Mouse (Mus musculus) intestine, postnatal 0 days (tissue): ENCODE results near the gene Ndrg3. TPM values are rescaled to one million over a fixed set of nuclear protein-coding genes. Genes with fewer than 3 reads are reported as not detected.
"Not testable (repeated sequence)": the region's sequence is repeated elsewhere in the genome, so short reads cannot be mapped to it uniquely, and the experiment has no call there.

Experiments
- ATAC-seq: fragments of 200-750 bp; cut with Nextera tagmentation; 2 replicates; pipeline ENCODE4 v1.8.0; 2017; ENCODE audit warnings: mild to moderate bottlenecking, moderate TSS enrichment, moderate library complexity
- H3K27ac ChIP-seq: fragments of 300-500 bp; sonication (generic); 2 replicates; pipeline ENCODE4 v1.5.1; 2014; ENCODE audit warnings: mild to moderate bottlenecking, low read depth, low read length, moderate library complexity
- H3K27me3 ChIP-seq: fragments of 300-500 bp; sonication (generic); replicated peaks from 2 replicates; pipeline ENCODE4 v1.6.1; 2014; ENCODE audit warnings: low read length, mixed read lengths; ENCODE audit not compliant: control insufficient read depth, insufficient read depth
- H3K36me3 ChIP-seq: fragments of 300-500 bp; sonication (generic); 2 replicates; pipeline ENCODE4 v1.6.1; 2014; ENCODE audit warnings: mild to moderate bottlenecking, moderate library complexity; ENCODE audit not compliant: control insufficient read depth, insufficient read depth
- H3K4me1 ChIP-seq: fragments of 300-500 bp; sonication (generic); replicated peaks from 2 replicates; pipeline ENCODE4 v1.6.1; 2014; ENCODE audit warnings: antibody characterized with exemption, low read length, mixed read lengths; ENCODE audit not compliant: control insufficient read depth, insufficient read depth
- H3K4me2 ChIP-seq: fragments of 300-500 bp; sonication (generic); replicated peaks from 2 replicates; pipeline ENCODE4 v1.6.1; 2014; ENCODE audit warnings: low read depth, mild to moderate bottlenecking, moderate library complexity
- H3K4me3 ChIP-seq: fragments of 300-500 bp; sonication (generic); 2 replicates; pipeline ENCODE4 v1.5.1; 2014; ENCODE audit warnings: low read depth, low read length
- H3K9ac ChIP-seq: fragments of 300-500 bp; sonication (generic); 2 replicates; pipeline ENCODE4 v1.6.1; 2014; ENCODE audit warnings: mild to moderate bottlenecking, low read depth, low read length
- H3K9me3 ChIP-seq: fragments of 300-500 bp; sonication (generic); 2 replicates; pipeline ENCODE4 v1.6.1; 2016; ENCODE audit warnings: mixed run types; ENCODE audit not compliant: control insufficient read depth
- CTCF ChIP-seq: sonication (generic); IDR thresholded peaks from 2 replicates; pipeline ENCODE4 v1.5.1; 2016; ENCODE audit warnings: low read depth, mild to moderate bottlenecking, control low read depth, antibody characterized with exemption, moderate library complexity
- WGBS: fragments of 180-500 bp; shearing (Covaris S2); extraction: QIAGEN DNeasy Blood & Tissue Kit; methylation state at CpG from one replicate; pipeline ENCODE4 v1.1.7; 2014; 5-methylcytosine and 5-hydroxymethylcytosine counted together
- polyA plus RNA-seq: library from polyadenylated mRNA; unstranded; fragments of >200 nt; fragmentation: Nextera tagmentation; extraction: Ambion mirVana; gene quantifications from 2 replicates; pipeline ENCODE4 v1.2.1, GENCODE M21; 2015

Gene Ndrg3
- polyA plus RNA-seq, 1 experiment from 2014 or later, result 25.3 TPM

- WGBS, result 77% methylated on average over 3 of the region's 3 CpGs
- ATAC-seq, result no peak
- Histone ChIP-seq H3K27ac (no peak overlapping the region), H3K4me3 (no peak overlapping the region), H3K9me3 (no peaks in the 10 kb centered on the region), H3K36me3 (no peaks in the 10 kb centered on the region), H3K4me2 (no peak overlapping the region), H3K4me1 (no peaks in the 10 kb centered on the region), H3K27me3 (no peaks in the 10 kb centered on the region), H3K9ac (no peak overlapping the region)
- TF ChIP-seq CTCF, result no peak
These were observed 76.3 kb downstream of the Ndrg3 start for GRCm38 (mm10) chr2:156915559-156915958.

GRCm38 (mm10) chr2:156913191-156913590 is 78.7 kb downstream of the Ndrg3 start:
- Histone ChIP-seq H3K4me2 (no peak overlapping the region), H3K27me3 (no peaks in the 10 kb centered on the region), H3K27ac (no peak overlapping the region), H3K9me3 (no peaks in the 10 kb centered on the region), H3K4me1 (no peaks in the 10 kb centered on the region), H3K4me3 (no peak overlapping the region), H3K9ac (no peak overlapping the region), H3K36me3 (no peaks in the 10 kb centered on the region)
- 53% methylated on average over 5 of the region's 5 CpGs for WGBS
- TF ChIP-seq CTCF, result no peak
- ATAC-seq, result no peak

- not testable (repeated sequence) for H3K9ac ChIP-seq
These were observed 85.9 kb downstream of the Ndrg3 start for GRCm38 (mm10) chr2:156905931-156906330.

GRCm38 (mm10) chr2:156904976-156905717 is 86.7 kb downstream of the Ndrg3 start:
- no peak overlapping the region for H3K4me3 ChIP-seq
- H3K4me2 ChIP-seq, result no peak overlapping the region
- H3K9ac ChIP-seq, result no peak overlapping the region
- H3K27ac ChIP-seq, result no peak overlapping the region
- no peaks in the 10 kb centered on the region for H3K36me3 ChIP-seq
- WGBS, result 32% methylated on average over 6 of the region's 6 CpGs
- no peaks in the 10 kb centered on the region for H3K9me3 ChIP-seq
- ATAC-seq, result no peak
- H3K4me1 ChIP-seq, result no peaks in the 10 kb centered on the region
- H3K27me3 ChIP-seq, result no peaks in the 10 kb centered on the region
- TF ChIP-seq CTCF, result peak; percentile 86

More at GRCm38 (mm10) chr2:156905931-156906330, 85.9 kb downstream of the Ndrg3 start:
- not testable (repeated sequence) for H3K27me3 ChIP-seq, H3K9me3 ChIP-seq, H3K4me2 ChIP-seq, H3K4me1 ChIP-seq, H3K36me3 ChIP-seq, ATAC-seq, H3K27ac ChIP-seq, H3K4me3 ChIP-seq
- WGBS, result 41% methylated on average over 4 of the region's 4 CpGs

GRCm38 (mm10) chr2:156903367-156903766 is 88.5 kb downstream of the Ndrg3 start:
- H3K4me1 ChIP-seq, result no peaks in the 10 kb centered on the region
- ATAC-seq, result no peak
- H3K27me3 ChIP-seq, result no peaks in the 10 kb centered on the region
- peak; percentile 57 for TF ChIP-seq CTCF
- H3K36me3 ChIP-seq, result no peaks in the 10 kb centered on the region
- no peaks in the 10 kb centered on the region for H3K9me3 ChIP-seq
- no peak overlapping the region for H3K4me2 ChIP-seq
- WGBS, result 38% methylated on average over 2 of the region's 2 CpGs
- no peak overlapping the region for H3K4me3 ChIP-seq
- H3K27ac ChIP-seq, result no peak overlapping the region
- H3K9ac ChIP-seq, result no peak overlapping the region

GRCm38 (mm10) chr2:156902411-156902810 is 89.4 kb downstream of the Ndrg3 start:
- not testable (repeated sequence) for H3K4me3 ChIP-seq, H3K27me3 ChIP-seq, H3K36me3 ChIP-seq, H3K4me1 ChIP-seq, H3K9ac ChIP-seq, H3K27ac ChIP-seq, H3K4me2 ChIP-seq, ATAC-seq, H3K9me3 ChIP-seq
- WGBS, result 74% methylated on average over 4 of the region's 4 CpGs
